Mouse (Mus musculus) inflammation-experienced regulatory T-cells, adult 6 months (primary cell): Measurements from ENCODE around the gene Dnajb13. TPM values are rescaled to one million over a fixed set of nuclear protein-coding genes. Genes with fewer than 3 reads are reported as not detected.

Experiments used
- ATAC-seq: one replicate; pipeline ENCODE4 v1.8.0; 2017
- polyA plus RNA-seq, 3 experiments: library from polyadenylated mRNA; unstranded; fragments of 100-300 nt; shearing (Covaris generic); gene quantifications; one replicate each; pipeline ENCODE4 v1.2.1; 2017

The Dnajb13 gene
- 10 to 100 TPM; 15.7 to 23.7 (median 18.8) TPM for polyA plus RNA-seq

DNA sequence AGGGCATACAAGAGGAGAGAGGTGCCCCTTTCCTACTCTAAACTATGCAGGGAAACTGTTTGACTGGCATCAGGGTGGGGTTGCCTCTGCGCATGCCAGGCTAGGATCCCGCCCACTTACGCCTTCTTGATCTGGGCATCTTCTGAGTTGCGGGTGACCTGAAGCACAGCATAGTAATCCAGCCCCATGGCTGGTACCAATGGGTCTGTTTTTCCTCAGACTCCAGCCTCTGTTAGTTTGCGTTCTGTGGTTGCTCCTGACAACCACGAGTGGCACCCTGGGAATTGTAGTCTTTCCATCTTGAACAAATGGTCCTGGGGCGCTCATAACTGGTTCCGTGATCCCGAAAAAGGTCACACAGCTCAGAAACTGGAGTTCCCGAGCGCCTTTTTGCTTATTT lies at the start of gene Dnajb13:
Dnajb13 (minus strand) TSS at position 388 of the 400 bp plus-strand sequence.
- no peak for ATAC-seq

DNA sequence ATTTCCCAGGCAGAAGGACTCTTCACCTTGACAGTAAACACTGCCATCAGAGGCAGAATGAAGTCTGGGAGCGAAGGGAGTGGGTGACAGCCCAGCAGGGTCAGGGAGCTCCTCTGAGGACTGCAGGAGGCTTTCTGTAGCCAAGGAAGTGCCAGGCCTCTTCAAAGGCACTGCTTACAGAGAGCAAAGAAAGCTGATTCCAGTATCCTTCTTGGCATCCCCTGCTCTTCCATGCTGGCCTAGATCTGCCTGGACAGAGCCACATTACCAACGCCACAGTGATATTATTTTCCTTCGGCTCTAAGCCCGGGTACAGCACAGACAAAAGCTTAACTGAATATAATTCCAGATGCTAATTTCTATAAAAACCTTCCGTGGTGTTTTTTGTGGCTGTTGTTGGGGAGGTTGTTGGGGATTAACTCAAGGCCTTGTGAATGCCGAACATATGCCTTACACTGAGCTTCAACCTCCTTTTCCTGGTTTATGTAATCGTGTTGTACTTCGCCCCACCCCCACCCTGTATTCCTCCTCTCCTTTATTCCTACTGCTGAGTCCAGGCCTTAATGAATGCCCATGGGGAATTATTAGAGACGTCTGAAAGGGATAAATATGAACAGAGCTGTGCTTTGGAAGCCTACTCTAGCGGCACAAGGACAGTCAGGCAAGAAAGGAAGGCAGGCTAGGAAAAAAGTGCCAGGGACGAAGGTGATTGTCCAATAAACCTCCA lies 47.3 kb upstream of the Dnajb13 start:
- no peak for ATAC-seq

DNA sequence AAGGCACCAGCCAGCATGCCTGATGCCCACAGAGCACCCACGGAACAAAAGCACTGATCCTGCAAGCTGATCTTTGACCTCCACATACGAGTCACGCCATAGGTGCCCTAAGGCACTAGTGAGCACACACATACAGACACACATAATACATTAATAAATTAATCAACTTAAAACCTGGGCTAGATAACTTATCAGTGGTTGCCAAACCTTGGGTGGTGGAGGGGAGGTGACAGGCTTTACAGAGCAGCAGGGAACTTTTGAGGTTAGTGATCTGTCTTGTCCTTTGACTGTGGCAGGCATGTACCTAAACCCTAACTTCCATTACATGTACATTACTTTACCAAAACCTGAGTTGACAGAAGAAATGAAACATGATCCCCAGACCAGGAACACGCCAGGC lies 44.6 kb upstream of the Dnajb13 start:
- no peak for ATAC-seq

DNA sequence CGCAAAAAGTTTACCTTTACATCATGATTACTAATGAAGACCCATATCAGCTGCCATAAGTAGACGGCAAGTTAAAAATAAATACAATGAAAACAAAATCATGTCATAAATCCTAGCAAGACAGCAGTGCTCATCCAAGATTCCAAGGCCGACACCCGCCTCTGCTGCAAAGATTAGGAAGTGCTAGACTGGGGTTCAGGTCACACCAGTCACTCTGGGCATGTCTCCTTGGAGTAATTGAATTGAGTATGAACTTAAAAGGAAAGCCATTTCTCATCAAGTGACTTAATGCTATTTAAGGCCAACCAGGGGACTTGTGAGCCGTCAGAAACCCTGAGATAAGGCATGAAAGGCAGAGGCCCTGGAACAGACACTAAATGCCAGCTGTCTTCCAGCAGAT lies 42.5 kb upstream of the Dnajb13 start:
- no peak for ATAC-seq

DNA sequence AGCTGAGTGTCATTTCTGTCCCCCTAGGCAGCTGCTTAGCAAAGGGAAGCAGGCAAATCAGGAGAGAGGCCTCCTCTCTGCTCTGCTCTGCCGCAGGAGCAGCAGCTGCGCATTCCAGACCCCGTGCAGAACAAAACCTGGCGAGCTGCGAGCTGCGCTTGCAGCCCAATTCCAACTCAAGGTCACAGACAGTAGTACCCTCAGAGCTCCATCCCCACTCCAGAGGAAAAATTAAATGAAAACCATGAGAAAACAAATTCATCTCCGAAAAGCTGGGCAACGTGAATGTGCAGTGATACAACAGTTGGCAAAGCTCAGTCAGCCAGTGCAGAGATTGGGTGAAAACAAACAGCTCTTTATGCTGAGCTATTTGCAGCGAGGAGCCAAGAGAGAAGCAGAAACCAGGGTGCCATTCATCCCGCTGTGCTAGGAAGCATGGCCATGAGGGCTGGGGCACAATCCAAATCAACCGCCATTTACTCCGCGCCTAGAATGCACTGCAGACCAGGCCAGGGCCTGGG lies 40.7 kb upstream of the Dnajb13 start:
- ATAC-seq, result no peak

DNA sequence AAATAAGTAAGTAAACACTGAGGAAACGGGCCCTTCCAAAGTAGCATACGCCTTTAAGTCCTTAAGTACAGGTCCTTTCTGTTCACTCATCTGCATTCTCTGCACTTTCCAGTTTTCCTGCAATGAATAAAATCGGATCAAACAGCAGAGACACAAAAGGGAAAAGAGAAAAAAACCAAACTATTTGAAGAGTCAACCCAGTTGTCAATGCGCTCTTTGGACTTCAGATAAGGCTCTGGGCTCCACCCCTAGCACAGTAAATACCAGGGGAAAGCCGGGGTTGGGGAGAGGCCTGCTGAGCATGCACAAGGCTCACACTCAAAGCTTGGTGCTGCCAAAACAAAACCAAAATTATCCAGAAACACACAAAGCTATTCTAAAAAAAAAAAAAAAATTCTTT lies 40.2 kb upstream of the Dnajb13 start:
- no peak for ATAC-seq

DNA sequence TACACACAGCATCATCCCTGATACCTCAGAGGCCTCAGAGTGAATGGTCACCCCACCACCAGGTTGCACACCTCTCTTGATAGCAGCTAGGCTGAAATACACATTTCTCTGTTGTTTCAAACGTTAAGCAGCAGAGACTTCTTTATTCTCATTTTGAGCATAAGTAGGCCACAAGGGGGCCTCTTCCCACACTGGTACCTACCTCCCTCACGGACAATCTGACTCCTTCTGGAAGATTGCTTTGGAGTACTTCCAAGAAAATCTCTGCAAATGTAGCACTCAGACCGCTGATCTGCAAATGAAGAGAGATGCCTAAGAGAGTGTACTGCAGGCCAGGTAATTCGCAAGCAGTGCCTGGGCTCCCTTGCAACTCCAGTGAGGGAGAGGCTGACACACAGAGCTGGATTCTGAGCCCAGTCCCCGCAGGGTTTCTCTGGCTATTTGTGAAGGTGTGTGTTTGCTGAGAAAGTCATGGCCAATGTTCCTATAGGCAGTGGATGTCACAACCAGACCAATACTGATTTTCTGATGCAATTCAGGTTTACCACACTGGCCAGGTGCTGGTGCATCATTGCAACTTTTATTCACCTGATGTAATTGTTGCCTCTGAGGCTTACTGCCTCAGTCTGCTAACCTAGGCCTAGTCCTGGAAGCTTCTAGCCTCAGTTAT lies 35.7 kb upstream of the Dnajb13 start:
- ATAC-seq, result no peak

DNA sequence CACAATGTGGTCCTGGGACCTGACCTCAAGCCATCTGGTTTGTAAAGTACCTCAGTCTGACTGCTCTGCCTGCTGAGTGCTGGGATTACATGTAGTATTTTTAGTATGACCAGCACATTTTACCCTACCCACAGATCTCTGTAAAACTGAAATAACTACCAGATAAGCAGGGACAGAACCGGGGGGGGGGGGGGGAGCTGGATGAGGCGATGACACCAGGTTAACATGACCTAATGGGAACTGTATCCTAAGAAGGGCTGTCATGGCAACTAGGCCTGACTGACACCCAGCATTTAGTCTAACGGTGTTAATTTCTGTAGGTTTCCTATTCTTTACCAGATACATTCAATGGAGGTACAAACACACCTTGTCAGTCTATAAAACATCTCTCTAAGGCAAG lies 35.0 kb upstream of the Dnajb13 start:
- no peak for ATAC-seq

DNA sequence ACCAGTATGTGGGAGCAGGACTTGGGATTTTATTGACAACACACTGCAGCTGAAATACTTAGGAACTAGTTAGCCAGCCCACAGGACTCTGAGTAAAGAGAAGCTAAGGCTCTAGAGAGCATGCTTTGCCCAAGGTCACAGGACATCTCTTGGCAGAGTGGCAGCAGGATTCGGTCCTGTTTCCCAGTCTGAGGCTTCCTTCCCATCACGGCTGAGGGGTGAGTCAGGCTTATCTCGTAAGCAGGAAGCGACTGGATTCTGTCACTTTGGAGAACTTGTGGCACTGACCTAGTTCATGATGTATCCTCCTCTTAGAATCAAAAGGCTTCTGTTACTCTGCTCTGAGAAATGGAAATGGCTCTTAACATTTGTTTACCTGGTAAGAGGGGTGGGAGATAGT lies 32.9 kb upstream of the Dnajb13 start:
- no peak for ATAC-seq

DNA sequence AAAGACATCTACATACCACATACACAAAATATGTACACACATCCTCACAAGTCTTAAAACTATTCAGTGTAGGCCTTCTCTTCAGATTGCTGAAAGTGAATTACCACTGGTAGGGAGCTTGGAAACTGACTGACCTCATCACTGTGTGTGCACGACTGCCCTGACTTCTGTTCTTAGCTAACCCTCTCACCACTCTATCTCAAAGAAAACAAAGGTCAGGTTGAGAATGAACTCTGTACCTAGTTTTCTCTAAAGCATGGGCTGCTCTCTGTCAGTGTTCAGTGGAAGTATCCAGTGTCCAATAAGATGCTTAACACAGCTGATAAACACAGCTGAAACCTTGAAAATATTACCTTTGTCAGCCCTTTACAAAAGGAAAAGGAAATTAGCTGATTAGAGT lies 29.7 kb upstream of the Dnajb13 start:
- no peak for ATAC-seq

DNA sequence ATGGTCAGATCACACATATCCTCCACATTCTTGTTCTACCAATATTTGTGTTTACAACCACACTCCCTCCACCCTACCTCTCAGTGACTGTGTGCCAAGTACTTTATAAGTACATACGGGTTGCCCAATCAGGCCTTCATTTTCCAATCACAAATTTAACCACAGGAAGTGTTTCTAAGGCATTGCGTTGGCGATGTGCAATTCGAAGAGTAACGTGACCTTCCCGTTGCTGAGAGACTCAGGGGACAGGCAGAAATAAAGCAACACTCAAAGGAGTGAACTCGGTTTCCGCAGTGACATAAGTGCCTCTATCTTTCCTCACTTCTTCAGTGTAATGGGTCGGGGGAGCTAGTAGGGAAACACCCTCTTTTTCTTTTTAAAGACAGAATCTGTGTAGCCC lies 24.8 kb upstream of the Dnajb13 start:
- ATAC-seq, result no peak

DNA sequence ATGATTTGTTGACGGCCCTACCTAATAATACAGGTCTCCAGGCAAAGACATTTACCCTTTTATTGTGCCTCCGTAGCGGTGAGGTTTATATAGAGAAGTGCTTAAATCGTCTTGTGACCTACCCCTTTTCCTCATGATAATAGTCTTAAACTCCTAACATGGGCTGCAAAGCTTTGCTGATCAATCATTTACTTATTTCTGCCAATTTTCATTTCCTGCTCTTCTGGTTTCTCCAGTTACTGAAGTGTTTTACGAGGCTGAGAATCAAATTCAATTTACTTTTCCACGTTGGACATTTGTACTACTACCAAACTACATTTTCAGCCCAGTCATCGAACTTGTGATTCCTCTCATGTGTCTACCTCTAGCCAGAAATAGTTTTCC lies 22.8 kb upstream of the Dnajb13 start:
- no peak for ATAC-seq

DNA sequence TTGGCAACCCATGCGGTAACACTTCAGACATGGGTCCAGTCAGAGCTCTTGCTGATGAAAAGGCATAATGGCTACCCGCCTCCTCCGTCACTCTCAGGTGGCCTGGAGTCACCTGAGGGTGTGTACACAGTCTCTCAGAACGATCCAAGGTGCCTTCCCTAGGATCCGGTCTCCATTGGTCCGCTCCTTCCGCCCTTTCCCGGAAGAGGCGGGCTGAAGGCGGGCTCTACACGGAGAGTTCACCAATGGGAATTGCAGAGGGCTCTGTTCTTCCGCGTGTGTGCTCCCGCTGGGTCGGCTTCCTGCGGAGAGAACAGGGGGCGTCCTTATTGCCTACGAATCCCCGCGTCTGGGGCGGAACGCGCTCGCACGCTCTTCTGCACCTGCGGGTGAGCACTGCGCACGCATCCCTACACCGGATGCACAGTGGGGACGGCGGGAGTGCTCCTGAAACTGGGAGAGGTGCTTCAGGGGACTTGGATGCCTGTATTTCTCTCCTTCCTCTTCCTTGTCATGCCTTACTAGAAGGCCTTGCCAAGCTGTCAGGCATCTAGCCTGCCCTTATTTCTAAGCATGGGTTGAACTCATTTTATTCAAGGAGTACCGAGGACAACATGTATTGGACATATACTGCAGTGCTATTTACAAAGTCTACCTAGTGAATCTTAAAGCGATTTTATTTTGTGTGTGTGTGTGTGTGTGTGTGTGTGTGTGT lies 22.2 kb upstream of the Dnajb13 start, which contains the start of gene Coa4:
Coa4 (plus strand) TSS at position 268 of the 715 bp plus-strand sequence.
- peak; percentile 99 for ATAC-seq

DNA sequence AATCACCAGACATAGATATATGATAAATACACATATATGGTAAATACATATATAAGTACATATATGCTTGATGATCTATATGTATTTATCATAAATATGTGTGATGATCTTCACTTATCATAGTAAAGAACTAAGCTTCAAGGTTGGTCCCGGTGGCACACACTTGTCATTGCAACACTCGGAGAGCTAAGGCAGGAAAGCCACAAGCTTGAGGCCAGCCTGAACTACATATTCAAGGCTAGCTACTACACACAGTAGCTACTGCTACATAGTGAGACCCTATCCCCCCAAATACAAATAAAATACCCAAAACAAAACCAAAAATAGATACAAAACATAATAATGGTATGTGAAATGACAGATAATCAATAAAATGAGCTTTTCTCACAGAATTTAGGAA lies 21.1 kb upstream of the Dnajb13 start:
- no peak for ATAC-seq

DNA sequence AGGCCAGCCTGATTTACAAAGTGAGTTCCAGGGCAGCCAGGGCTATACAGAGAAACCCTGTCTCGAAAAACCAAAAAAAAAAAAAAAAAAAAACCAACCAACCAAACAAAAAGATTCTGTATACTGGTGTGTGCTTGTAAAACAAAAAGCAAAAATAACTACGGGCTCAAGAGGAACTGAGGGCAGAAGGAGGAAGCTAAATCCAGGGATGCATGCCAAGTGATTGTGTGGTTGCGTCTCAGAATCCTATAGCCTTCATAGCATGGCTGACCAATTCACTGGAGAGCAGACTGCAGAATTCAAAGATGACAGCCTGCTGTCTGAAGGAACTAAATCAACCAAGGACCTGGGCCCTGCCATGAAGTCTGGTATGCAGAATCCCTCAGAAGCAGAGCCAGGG lies 19.5 kb upstream of the Dnajb13 start:
- no peak for ATAC-seq

DNA sequence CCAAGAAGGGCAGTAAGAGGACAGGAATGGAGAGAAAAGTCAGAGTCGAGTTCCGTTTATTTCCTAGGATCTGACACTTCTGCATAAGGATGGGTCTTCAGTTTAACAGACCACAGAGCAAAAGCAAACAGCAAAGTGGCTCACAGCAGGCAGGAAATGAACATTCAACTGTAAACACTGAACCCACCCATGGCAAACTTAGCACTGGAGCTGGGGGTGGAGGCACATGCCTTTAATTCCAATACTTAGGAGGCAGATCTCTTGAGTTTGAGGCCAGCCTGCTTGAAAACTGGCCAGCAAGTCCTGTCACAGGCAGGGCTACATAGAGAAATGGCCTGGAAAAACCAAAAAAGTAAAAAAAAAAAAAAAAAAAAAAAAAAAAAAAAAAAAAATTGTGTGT lies 18.7 kb upstream of the Dnajb13 start:
- ATAC-seq, result no peak

DNA sequence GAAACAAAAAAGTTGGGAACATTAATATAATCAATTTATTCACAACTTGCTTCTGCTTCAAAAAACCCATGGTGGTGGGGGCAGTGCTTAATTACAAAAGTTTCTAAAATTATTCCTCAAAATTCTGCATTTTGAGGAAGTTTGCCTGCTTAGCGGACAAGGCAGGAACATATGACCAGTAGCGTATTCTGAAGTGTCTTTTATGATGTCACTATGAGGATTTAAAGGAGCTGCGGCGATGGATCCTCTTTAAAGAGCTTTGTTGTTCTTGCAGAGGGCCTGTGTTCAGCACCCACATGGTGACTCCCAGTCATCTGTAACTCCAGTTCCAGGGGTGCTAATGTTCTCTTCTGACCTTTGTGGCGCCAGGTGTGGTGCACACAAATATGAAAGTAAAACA lies 16.0 kb upstream of the Dnajb13 start:
- ATAC-seq, result no peak

DNA sequence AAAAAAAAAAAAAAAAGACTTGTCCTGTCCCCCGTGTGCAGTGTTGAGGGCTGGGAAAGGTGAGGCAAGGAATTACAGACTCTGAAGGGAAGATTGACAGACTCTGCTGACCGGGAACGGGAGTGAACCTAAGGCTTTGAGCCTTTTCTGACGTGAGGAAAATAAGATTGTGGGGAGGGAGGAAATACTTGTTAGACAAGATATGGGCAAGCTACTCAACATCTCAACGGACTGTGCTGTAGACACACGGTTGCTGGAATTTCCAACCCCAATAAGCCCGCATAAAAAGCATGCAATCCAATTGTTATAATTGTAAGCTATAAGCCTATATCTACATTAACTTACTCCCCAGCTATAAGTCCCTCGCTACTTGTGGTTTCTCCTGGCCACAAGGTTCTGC lies 9.9 kb upstream of the Dnajb13 start:
- no peak for ATAC-seq

DNA sequence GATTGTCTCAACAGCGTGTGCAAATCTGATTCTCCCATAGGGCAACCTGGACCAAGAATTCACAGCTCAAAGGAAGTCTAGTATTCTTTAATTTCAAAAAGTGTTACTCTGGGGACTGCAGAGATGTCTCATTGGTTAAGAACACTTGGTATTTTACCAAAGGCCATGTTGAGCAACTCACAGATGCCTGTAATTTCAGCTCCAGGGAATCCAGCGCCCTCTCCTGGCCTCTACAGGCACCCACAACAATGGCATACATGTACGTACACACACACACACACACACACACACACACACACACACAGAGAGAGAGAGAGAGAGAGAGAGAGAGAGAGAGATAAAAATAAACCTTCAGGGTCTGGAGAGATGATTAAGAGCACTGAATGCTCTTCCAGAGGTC lies 7.5 kb upstream of the Dnajb13 start:
- ATAC-seq, result no peak

DNA sequence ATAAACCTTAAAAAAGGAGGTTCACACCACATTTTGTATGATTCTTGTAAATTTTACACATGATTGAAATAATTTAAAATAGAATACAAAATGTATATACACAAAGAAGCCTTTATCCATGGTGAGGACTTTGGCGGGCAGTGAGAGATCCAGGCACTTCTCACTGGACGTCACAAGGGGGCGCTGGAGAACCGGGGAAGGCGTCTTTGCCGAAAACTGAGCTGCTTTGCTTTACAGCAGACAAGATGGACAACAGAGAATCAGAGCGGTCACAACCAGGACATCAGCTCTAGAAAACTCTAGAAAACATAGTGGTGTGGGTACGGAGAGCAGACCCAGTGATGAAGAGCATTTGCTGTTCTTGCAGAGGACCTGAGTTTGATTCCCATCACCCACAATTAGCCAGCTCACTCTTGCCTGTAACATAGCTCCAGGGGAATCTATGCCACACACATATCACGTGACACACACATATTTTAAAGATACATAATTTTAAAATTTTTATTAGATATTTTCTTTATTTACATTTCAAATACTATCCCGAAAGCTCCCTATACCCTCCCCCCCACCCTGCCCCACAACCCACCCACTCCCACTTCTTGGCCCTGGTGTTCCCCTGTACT lies 6.0 kb upstream of the Dnajb13 start:
- peak; percentile 69 for ATAC-seq

DNA sequence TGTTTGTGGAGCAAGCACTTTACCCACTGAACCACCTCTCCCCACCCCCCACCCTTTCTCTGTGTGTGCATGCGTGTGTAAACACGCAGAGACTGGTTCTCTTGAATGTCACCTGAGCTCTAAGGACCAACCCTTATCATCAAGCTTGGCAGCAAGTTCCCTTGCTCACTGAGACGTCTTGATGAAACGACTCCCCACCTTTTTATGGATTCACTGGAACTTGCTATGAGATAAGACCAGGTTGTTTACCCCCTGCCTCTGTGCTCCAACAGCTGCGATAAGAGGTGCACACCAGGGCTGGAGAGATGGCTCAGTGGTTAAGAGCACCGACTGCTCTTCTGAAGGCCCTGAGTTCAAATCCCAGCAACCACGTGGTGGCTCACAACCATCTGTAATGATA lies 5.4 kb upstream of the Dnajb13 start:
- ATAC-seq, result no peak

DNA sequence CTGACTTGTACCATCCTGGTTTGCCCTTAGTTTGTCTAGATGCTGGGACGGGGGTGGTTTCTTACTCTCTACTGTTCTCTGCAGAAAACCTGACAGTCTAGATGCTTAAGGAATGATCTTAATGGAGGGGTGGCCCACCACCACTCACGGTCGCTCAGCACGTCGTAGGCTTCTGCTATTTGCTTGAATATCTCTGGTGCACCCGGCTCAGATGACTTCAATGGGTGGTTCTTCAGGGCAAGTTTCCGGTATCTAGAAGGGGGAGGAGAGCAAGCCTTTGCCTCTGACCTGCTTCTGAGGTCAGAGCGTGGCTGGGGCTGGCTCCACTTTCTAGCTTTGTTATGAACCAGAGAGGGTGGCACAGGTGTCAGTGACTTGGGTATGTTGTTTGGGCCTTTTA lies 3.2 kb downstream of the Dnajb13 start:
- peak; percentile 78 for ATAC-seq

DNA sequence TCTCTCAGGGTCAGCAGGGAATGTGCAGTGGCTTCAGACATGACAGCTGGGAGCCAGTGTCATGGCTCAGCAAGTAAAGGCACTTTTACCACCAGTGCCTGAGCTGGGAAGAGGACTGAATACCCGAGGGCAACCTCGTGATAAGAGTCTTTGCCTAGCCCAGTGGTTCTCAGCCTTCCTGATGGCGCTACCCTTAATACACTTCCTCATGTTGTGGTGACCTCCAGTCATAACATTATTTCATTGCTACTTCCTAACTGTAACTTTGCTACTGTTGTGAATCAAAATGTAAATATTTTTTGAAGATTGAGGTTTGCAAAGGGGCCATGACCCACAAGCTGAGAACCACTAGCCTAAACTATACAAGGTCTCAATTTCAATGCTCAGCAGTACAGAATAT lies 6.1 kb downstream of the Dnajb13 start:
- no peak for ATAC-seq
